Mouse (Mus musculus) testis, adult 2 months (tissue): ENCODE data around the gene Avl9. TPM values are rescaled to one million over a fixed set of nuclear protein-coding genes. Genes with fewer than 3 reads are reported as not detected.

ENCODE experiments used
- H3K27ac ChIP-seq: fragments of 200-500 bp; 2 replicates; pipeline ENCODE4 v1.5.1; 2012; ENCODE audit warnings: low read depth, low read length; ENCODE audit not compliant: control insufficient read depth, insufficient read depth
- H3K27me3 ChIP-seq: fragments of 200-500 bp; 2 replicates; pipeline ENCODE4 v1.6.1; 2012; ENCODE audit warnings: mild to moderate bottlenecking, low read length, moderate library complexity; ENCODE audit not compliant: control insufficient read depth, insufficient read depth
- H3K36me3 ChIP-seq: fragments of 200-500 bp; 2 replicates; pipeline ENCODE4 v1.6.1; 2012; ENCODE audit warnings: mild to moderate bottlenecking, low read length; ENCODE audit not compliant: control insufficient read depth, insufficient read depth
- H3K4me1 ChIP-seq: fragments of 200-500 bp; 2 replicates; pipeline ENCODE4 v1.6.1; 2012; ENCODE audit warnings: low read length; ENCODE audit not compliant: control insufficient read depth, insufficient read depth
- H3K4me3 ChIP-seq: fragments of 200-500 bp; 2 replicates; pipeline ENCODE4 v1.5.1; 2012; ENCODE audit warnings: low read depth, mild to moderate bottlenecking, low read length, moderate library complexity, mixed read lengths; ENCODE audit not compliant: control insufficient read depth
- CTCF ChIP-seq: fragments of 200-500 bp; IDR thresholded peaks from 2 replicates; pipeline ENCODE4 v1.5.1; 2012; ENCODE audit warnings: low read depth, mild to moderate bottlenecking, inconsistent platforms, low read length, moderate library complexity; ENCODE audit not compliant: control insufficient read depth, insufficient read depth, insufficient replicate concordance
- POLR2A ChIP-seq: fragments of 200-500 bp; IDR thresholded peaks from 2 replicates; pipeline ENCODE4 v1.6.1; 2012; ENCODE audit warnings: low read depth, mild to moderate bottlenecking, inconsistent platforms, low read length, moderate library complexity; ENCODE audit not compliant: control insufficient read depth
- polyA plus RNA-seq: library from polyadenylated mRNA; depleted of rRNA; stranded (reverse); fragments of >200 nt; gene quantifications from 2 replicates; pipeline ENCODE4 v1.2.3, GENCODE M21; 2012; rRNA removed

The Avl9 gene
- polyA plus RNA-seq, result 3.6 and 4.4 TPM in 2 replicates

DNA sequence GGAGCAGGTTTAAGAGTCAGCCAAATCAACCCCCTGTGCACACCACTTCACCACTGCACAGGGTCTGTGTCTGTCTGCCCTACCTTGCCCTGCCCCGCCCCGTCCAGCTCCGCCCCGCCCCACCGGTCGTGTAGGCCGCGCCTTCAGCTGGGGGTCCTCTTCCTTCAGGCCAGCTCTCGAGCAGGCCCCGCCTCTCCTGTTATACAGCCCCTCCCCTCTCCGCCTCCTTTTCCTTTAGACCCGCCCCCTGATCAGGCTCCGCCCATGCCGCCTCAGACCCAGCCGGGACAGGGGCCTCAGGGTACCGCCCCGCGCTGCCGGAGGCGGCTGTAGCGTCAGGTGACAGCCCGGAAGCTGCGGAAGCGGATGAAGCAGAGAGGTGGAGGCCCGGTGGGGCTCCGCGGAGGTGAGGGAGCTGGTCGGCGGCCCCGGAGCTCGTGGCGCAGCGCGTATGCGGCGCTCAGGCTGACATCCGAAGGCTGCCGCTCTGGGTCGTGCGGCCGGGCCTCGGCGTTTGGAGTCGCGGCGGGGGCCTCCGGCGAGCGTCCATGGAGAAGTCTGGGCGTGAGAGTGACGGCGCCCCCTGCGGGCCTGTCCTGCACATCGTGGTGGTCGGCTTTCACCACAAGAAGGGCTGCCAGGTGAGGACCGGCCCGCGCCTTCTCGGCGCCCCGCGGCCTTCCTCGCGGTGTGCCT is at the start of gene Avl9:
Gene Avl9, plus strand, starts transcription at position 326 of the 696 bp plus-strand sequence.
- Histone ChIP-seq H3K27ac (peak within 1 kb of the TSS; percentile 86), H3K36me3 (no peaks in the 10 kb centered on the region), H3K4me3 (peak within 1 kb of the TSS; percentile 97), H3K27me3 (no peaks in the 10 kb centered on the region), H3K4me1 (no peaks in the 10 kb centered on the region)
- peak; percentile 80 for TF ChIP-seq POLR2A
- TF ChIP-seq CTCF, result peak; percentile 20

DNA sequence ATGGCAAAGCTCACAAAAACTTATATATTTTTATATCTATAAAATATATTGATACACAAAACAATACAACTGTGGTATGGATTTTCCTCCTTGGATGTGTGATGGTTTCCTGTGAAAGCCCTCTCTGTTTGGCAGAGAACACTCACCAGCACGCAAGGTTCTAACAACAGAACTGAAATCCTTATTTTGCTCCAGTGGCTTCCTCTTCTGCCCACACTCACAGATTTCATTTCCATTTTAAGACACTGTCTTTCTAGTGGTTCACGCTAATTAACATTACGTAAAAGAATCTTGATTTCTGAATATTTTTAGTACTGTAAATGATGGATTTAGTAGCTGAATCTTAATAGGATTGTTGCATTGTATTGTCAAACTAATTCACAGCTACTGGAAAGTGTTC is 26.5 kb upstream of the Avl9 start:
- no peaks in the 10 kb centered on the region for H3K36me3 ChIP-seq
- no peak for TF ChIP-seq CTCF
- no peak for TF ChIP-seq POLR2A
- H3K4me1 ChIP-seq, result no peaks in the 10 kb centered on the region
- H3K27me3 ChIP-seq, result no peaks in the 10 kb centered on the region
- H3K4me3 ChIP-seq, result no peak overlapping the region
- H3K27ac ChIP-seq, result no peak overlapping the region

- no peak overlapping the region for H3K4me3 ChIP-seq
- no peaks in the 10 kb centered on the region for H3K4me1 ChIP-seq
- no peaks in the 10 kb centered on the region for H3K27me3 ChIP-seq
- no peak overlapping the region for H3K27ac ChIP-seq
- TF ChIP-seq POLR2A, result no peak
- peak; percentile 51; the same call in 1 of the 2 replicates for TF ChIP-seq CTCF
- no peaks in the 10 kb centered on the region for H3K36me3 ChIP-seq
These were observed 23.5 kb upstream of the Avl9 start for GRCm38 (mm10) chr6:56691205-56691604.

DNA sequence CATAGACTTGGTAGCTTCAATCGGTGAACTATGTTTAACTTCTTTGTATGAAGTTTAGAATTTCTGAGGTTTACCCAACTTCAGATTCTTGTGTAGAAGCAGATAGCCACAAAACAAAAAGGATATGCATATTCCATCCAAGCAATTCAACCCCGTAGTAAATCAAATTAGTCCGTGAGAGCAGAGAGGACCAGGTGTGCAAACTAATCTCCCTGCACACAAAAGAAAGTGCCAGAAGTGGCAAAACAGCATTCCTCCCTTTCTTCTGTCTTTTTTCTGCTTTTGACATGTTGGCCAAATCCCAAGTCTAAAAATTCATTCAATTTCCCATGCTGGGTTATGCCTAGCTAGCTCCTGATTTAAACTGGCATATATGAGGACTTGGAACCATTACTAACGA is 22.3 kb upstream of the Avl9 start:
- Histone ChIP-seq H3K27ac (no peak overlapping the region), H3K4me3 (no peak overlapping the region), H3K27me3 (no peaks in the 10 kb centered on the region), H3K4me1 (no peaks in the 10 kb centered on the region), H3K36me3 (no peaks in the 10 kb centered on the region)
- TF ChIP-seq CTCF, result no peak
- no peak for TF ChIP-seq POLR2A

DNA sequence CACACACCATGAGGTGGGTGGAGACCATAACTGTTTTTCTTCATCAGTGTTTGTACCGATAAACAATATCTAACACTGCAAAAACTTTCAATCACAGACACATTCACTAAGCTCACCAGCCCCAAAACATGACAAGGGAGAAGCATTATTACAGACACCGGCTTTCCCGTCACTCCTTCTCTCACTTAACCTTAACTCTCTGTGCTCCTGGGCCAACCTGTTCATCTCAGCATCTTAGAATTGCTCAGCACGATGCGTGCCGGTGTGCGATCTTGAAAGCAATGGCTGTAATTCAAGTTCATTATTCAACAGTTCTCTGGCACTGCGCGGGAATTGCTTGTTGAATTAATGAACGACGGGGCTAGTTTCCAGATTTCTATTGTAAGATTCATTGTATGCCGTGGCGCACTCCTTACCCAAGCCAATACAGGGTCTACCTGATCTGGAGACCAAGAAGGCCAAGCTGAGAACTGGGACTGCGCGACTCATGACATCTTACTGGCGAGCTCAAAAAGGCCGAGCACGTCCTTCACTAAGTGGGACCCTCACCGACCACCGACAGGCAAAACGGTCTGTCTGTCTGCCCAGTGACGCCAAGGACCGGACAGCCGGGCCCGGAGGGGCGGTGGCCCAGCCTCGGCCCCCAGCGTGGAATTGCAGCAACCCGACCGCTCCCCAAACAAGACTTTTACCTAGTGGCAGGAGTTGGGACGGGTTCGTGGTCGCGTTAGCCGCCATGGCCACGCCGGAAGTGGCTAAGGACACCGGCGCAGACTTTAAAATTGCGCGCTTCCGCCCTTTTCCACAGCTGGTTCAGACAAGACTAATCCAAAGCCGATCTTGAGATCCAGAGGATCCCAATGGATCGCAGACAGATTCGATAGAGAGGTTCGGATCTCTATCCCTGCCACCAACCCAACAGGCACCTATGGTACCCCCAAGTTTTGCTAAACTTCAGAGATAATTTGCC is 10.5 kb upstream of the Avl9 start, which contains the start of gene Lsm5:
Gene Lsm5, minus strand, starts transcription at position 780 of the 970 bp plus-strand sequence.
- Histone ChIP-seq H3K27ac (peak within 1 kb of the TSS; percentile 65; the same call in 1 of the 2 replicates), H3K27me3 (no peaks in the 10 kb centered on the region), H3K4me1 (no peaks in the 10 kb centered on the region), H3K36me3 (no peaks in the 10 kb centered on the region), H3K4me3 (peak within 1 kb of the TSS; percentile 96)
- peak; percentile 63; the same call in 1 of the 2 replicates for TF ChIP-seq POLR2A
- no peak for TF ChIP-seq CTCF

- no peaks in the 10 kb centered on the region for H3K4me1 ChIP-seq
- no peak for TF ChIP-seq CTCF
- no peak for TF ChIP-seq POLR2A
- H3K36me3 ChIP-seq, result no peaks in the 10 kb centered on the region
- no peak overlapping the region for H3K27ac ChIP-seq
- no peaks in the 10 kb centered on the region for H3K27me3 ChIP-seq
- peak overlapping the region; percentile 97 for H3K4me3 ChIP-seq
These were observed 519 bp upstream of the Avl9 start for GRCm38 (mm10) chr6:56714186-56714573.

- no peaks in the 10 kb centered on the region for H3K36me3 ChIP-seq
- TF ChIP-seq CTCF (no peak; the same call in 1 of the 2 replicates), POLR2A (no peak; the same call in 1 of the 2 replicates)
- H3K27ac ChIP-seq, result peak overlapping the region; percentile 86
- H3K27me3 ChIP-seq, result no peaks in the 10 kb centered on the region
- H3K4me1 ChIP-seq, result no peaks in the 10 kb centered on the region
- peak overlapping the region; percentile 97 for H3K4me3 ChIP-seq
These were observed 569 bp downstream of the Avl9 start for GRCm38 (mm10) chr6:56715270-56715666.
